Mouse (Mus musculus) thymus, adult 2 months (tissue): Measurements from ENCODE around the gene Timeless. TPM values are rescaled to one million over a fixed set of nuclear protein-coding genes. Genes with fewer than 3 reads are reported as not detected.
A peak's percentile ranks its signal among the peaks of the same experiment; 100 is the strongest.

Experiments
- DNase-seq: peaks from one replicate; pipeline ENCODE4 v3.0.0; 2021
- H3K27ac ChIP-seq: fragments of 200-500 bp; 2 replicates; pipeline ENCODE4 v1.5.1; 2012; ENCODE audit warnings: low read length, control low read depth; ENCODE audit not compliant: control insufficient read depth, insufficient read depth
- H3K27me3 ChIP-seq: fragments of 200-500 bp; 2 replicates; pipeline ENCODE4 v1.6.1; 2012; ENCODE audit warnings: mild to moderate bottlenecking, low read length, moderate library complexity, mixed read lengths; ENCODE audit not compliant: control insufficient read depth, insufficient read depth
- H3K36me3 ChIP-seq: fragments of 200-500 bp; 2 replicates; pipeline ENCODE4 v1.6.1; 2012; ENCODE audit warnings: mild to moderate bottlenecking, low read length, moderate library complexity; ENCODE audit not compliant: control insufficient read depth, insufficient read depth
- H3K4me1 ChIP-seq: fragments of 200-500 bp; replicated peaks from 2 replicates; pipeline ENCODE4 v1.6.1; 2012; ENCODE audit warnings: low read length; ENCODE audit not compliant: control insufficient read depth, insufficient read depth
- H3K4me3 ChIP-seq: fragments of 200-500 bp; 2 replicates; pipeline ENCODE4 v1.5.1; 2012; ENCODE audit warnings: mild to moderate bottlenecking, low read length, control low read depth, moderate library complexity; ENCODE audit not compliant: control insufficient read depth, insufficient read depth
- CTCF ChIP-seq: fragments of 200-500 bp; IDR thresholded peaks from 2 replicates; pipeline ENCODE4 v1.5.1; 2012; ENCODE audit warnings: mild to moderate bottlenecking, control low read depth, low read length, moderate library complexity, borderline replicate concordance; ENCODE audit not compliant: control insufficient read depth, poor library complexity, insufficient read depth; ENCODE audit errors: extremely low read depth
- POLR2A ChIP-seq: fragments of 200-500 bp; IDR thresholded peaks from 2 replicates; pipeline ENCODE4 v1.6.1; 2012; ENCODE audit warnings: mild to moderate bottlenecking, low read length, control low read depth, moderate library complexity; ENCODE audit not compliant: control insufficient read depth, poor library complexity, insufficient read depth; ENCODE audit errors: extremely low read depth
- WGBS: fragments of 180-500 bp; shearing (Covaris S2); methylation state at CpG from one replicate; pipeline ENCODE4 v1.1.7; 2018; 5-methylcytosine and 5-hydroxymethylcytosine counted together
- polyA plus RNA-seq: library from polyadenylated mRNA; depleted of rRNA; stranded (reverse); fragments of >200 nt; gene quantifications from 2 replicates; pipeline ENCODE4 v1.2.3, GENCODE M21; 2012

The Timeless gene
- polyA plus RNA-seq, 1 experiment = 21.3 TPM

DNA sequence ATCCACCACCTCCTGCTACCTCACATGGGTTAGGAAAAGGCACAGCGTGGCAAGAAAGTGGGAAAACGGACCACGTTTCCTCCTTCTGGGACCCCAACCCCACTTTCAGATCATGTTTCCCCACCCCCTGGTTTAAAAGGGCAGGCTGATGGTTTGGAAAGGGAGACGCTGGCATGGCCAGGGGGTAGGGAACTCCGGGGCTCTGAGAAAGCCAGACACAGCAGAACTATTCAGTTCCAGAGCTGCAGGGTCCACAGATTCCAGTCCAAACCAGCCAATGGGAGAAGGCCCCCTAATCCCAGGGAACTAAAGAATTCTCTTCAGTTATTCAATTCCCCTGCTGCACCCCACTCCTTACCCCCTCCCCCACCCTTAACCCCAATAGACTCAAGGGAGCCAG, 6.8 kb upstream of the Timeless start:
- TF ChIP-seq CTCF = no peak
- TF ChIP-seq POLR2A = no peak
- Histone ChIP-seq H3K27ac (no peak overlapping the region), H3K27me3 (no peaks in the 10 kb centered on the region), H3K4me3 (no peak overlapping the region), H3K4me1 (peaks cover 13% of the 10 kb centered on the region), H3K36me3 (no peaks in the 10 kb centered on the region)
- WGBS = 91% methylated on average over 5 of the region's 5 CpGs
- no peak for DNase-seq

DNA sequence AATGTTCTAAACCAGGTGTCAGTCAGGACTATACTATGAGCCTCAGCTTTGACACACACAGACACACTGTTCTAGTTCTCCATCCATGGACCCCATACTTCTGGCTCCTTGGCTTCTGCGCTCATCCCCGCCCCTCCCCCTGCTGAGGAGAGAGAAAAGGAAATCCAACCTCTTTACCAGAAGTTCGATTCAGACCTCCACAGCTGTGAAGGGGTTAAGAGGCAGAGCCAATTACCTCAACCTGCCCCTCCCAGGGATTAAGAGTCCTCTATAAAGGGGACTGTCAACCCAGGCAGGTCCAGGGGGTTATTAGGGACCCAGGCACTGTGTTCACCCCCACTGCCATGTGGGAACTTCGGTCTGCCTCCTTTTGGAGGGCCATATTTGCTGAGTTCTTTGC, 6.3 kb upstream of the Timeless start, which contains the start of gene Mip:
Mip (plus strand) TSS at position 301 of the 400 bp plus-strand sequence.
- Histone ChIP-seq H3K27me3 (no peaks in the 10 kb centered on the region), H3K27ac (no peak within 1 kb of the TSS), H3K36me3 (no peaks in the 10 kb centered on the region), H3K4me1 (peaks cover 18% of the 10 kb centered on the region), H3K4me3 (no peak within 1 kb of the TSS)
- no peak for DNase-seq
- TF ChIP-seq POLR2A (no peak), CTCF (no peak)
- WGBS = 84% methylated on average over 4 of the region's 4 CpGs

DNA sequence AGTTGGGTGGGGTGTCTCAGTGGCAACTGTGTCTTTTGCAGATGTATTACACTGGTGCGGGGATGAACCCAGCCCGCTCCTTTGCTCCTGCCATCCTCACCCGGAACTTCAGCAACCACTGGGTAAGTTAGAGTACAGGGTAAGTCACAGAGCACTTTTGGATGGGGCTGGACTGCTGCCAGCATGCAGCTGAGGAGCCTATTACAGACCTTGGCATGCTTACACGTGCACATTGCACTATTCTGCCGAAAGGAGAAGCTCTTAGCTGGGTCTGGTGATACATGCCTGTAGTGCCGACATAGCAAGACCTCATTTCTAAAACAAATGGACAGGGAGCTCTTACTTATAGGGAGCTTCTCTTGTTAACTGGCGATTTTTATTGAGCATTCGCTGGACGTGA, 4.3 kb upstream of the Timeless start:
- Histone ChIP-seq H3K36me3 (no peaks in the 10 kb centered on the region), H3K27ac (no peak overlapping the region), H3K4me1 (peaks cover 21% of the 10 kb centered on the region), H3K27me3 (no peaks in the 10 kb centered on the region), H3K4me3 (no peak overlapping the region)
- 91% methylated on average over 9 of the region's 9 CpGs for WGBS
- no peak for DNase-seq
- TF ChIP-seq POLR2A (no peak), CTCF (no peak)

DNA sequence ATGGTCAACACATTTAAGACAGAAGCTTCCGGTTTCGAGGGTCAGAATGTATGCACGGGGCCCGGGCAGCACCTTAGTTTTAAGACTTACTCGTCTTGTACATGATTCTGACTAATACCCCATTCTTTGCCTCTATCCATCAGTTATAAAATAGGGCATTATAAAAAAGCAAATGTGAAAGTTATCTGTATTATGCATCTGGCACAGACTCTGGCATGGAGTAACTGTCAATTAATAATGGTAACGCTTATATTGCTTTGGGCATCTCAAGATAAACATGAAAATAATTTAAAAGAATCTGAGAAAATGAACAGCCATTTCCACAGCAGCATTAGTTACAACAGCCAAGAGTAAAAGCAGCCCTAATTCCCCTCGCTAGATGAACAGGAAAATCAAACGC, 3.9 kb upstream of the Timeless start:
- 97% methylated on average over 8 of the region's 8 CpGs for WGBS
- H3K27ac ChIP-seq = no peak overlapping the region

DNA sequence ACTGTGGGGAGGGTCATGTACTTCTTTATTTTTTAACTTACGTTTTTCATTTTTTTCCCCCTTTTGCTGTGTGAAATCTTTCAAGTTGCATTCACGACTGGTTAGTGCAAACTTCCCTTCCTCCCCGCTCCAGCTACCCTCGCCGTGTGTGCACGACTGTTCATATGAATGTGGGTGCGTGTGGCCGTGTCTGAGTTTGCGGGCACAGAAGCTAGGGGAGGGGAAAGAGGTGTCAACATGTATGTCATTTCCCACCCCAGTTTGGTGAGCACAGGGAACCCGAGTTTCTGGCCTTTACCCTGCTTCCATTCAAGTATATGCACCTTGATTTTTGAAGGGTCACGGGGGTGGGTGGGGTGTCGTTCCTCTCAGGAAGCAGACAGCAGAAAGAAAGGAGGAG, 1.3 kb upstream of the Timeless start:
- peak; percentile 7 for DNase-seq
- H3K27ac ChIP-seq = peak overlapping the region; percentile 91
- TF ChIP-seq CTCF = no peak
- no peak for TF ChIP-seq POLR2A
- no peaks in the 10 kb centered on the region for H3K27me3 ChIP-seq
- WGBS = 27% methylated on average over 12 of the region's 12 CpGs
- peaks cover 24% of the 10 kb centered on the region for H3K4me1 ChIP-seq
- no peaks in the 10 kb centered on the region for H3K36me3 ChIP-seq
- H3K4me3 ChIP-seq = no peak overlapping the region

More for the DNA sequence above, 3.9 kb upstream of the Timeless start:
- Histone ChIP-seq H3K4me3 (no peak overlapping the region), H3K27me3 (no peaks in the 10 kb centered on the region), H3K4me1 (peaks cover 23% of the 10 kb centered on the region), H3K36me3 (no peaks in the 10 kb centered on the region)
- no peak for DNase-seq
- no peak for TF ChIP-seq POLR2A
- TF ChIP-seq CTCF = no peak

DNA sequence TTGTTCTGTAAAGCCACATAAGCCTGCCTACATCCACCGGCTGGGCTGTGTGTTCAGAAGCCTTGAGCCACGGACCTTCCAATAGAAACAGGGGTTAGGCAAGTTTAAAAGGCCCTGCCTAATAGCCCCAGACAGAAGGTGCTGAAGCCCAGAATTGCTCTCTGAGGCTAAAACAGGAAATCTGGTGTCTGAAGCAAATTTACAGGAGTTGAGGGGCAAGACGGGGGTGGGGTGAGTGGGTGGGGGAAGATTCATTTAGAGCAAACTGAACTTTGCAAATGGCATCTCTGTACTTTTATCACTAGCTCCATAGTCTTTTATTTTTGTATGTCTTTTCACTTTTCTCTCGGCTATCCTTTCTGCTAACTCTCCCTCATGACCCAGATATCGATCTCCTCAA, 719 bp upstream of the Timeless start:
- peak; percentile 5 for DNase-seq
- TF ChIP-seq POLR2A = no peak
- TF ChIP-seq CTCF = no peak
- Histone ChIP-seq H3K27ac (peak overlapping the region; percentile 91), H3K27me3 (no peaks in the 10 kb centered on the region), H3K4me1 (peaks cover 24% of the 10 kb centered on the region), H3K4me3 (no peak overlapping the region), H3K36me3 (no peaks in the 10 kb centered on the region)
- 0% methylated on average over 5 of the region's 5 CpGs for WGBS

DNA sequence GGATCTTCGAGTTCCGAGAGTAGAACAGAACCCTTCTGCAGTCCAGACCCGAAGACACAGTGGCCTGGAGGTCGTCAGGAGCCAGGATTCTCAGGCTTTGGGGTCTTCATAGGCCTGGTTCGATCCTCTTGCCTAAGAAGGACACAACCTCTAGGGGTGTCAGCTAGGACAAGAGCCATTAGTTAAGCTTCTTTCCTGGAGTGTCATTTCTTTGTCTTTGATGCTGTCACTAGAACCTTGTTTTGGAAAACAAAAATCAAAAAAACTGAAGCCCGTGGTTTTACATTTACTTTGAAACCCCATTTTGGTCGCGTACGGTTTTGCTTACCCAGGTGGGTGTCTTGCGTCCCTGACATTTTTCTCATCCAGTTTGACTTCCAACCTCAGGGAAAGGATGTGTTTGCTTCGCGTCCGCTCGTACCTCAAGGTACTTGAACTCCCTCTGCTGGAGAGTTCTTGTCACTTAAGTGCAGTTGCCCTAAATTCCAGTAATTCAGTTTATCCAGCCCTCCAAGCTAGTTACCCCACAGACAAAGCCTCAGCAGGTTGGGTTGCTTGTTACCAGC, 638 bp downstream of the Timeless start:
- Histone ChIP-seq H3K36me3 (no peaks in the 10 kb centered on the region), H3K4me3 (peak overlapping the region; percentile 82), H3K27ac (peak overlapping the region; percentile 93), H3K27me3 (no peaks in the 10 kb centered on the region), H3K4me1 (peaks cover 24% of the 10 kb centered on the region)
- DNase-seq = peak; percentile 65
- 0% methylated on average over 14 of the region's 14 CpGs for WGBS
- no peak for TF ChIP-seq CTCF
- no peak for TF ChIP-seq POLR2A
